Mouse (Mus musculus) thymus, adult 2 months (tissue): ENCODE measurements around the gene Tmem74b. TPM values are rescaled to one million over a fixed set of nuclear protein-coding genes. Genes with fewer than 3 reads are reported as not detected.

Source experiments
- DNase-seq: peaks from one replicate; pipeline ENCODE4 v3.0.0; 2021
- H3K27ac ChIP-seq: fragments of 200-500 bp; 2 replicates; pipeline ENCODE4 v1.5.1; 2012; ENCODE audit warnings: low read length, control low read depth; ENCODE audit not compliant: control insufficient read depth, insufficient read depth
- H3K27me3 ChIP-seq: fragments of 200-500 bp; 2 replicates; pipeline ENCODE4 v1.6.1; 2012; ENCODE audit warnings: mild to moderate bottlenecking, low read length, moderate library complexity, mixed read lengths; ENCODE audit not compliant: control insufficient read depth, insufficient read depth
- H3K36me3 ChIP-seq: fragments of 200-500 bp; 2 replicates; pipeline ENCODE4 v1.6.1; 2012; ENCODE audit warnings: mild to moderate bottlenecking, low read length, moderate library complexity; ENCODE audit not compliant: control insufficient read depth, insufficient read depth
- H3K4me1 ChIP-seq: fragments of 200-500 bp; replicated peaks from 2 replicates; pipeline ENCODE4 v1.6.1; 2012; ENCODE audit warnings: low read length; ENCODE audit not compliant: control insufficient read depth, insufficient read depth
- H3K4me3 ChIP-seq: fragments of 200-500 bp; 2 replicates; pipeline ENCODE4 v1.5.1; 2012; ENCODE audit warnings: mild to moderate bottlenecking, low read length, control low read depth, moderate library complexity; ENCODE audit not compliant: control insufficient read depth, insufficient read depth
- CTCF ChIP-seq: fragments of 200-500 bp; IDR thresholded peaks from 2 replicates; pipeline ENCODE4 v1.5.1; 2012; ENCODE audit warnings: mild to moderate bottlenecking, control low read depth, low read length, moderate library complexity, borderline replicate concordance; ENCODE audit not compliant: control insufficient read depth, poor library complexity, insufficient read depth; ENCODE audit errors: extremely low read depth
- POLR2A ChIP-seq: fragments of 200-500 bp; IDR thresholded peaks from 2 replicates; pipeline ENCODE4 v1.6.1; 2012; ENCODE audit warnings: mild to moderate bottlenecking, low read length, control low read depth, moderate library complexity; ENCODE audit not compliant: control insufficient read depth, poor library complexity, insufficient read depth; ENCODE audit errors: extremely low read depth
- WGBS: fragments of 180-500 bp; shearing (Covaris S2); methylation state at CpG from one replicate; pipeline ENCODE4 v1.1.7; 2018; 5-methylcytosine and 5-hydroxymethylcytosine counted together
- polyA plus RNA-seq: library from polyadenylated mRNA; depleted of rRNA; stranded (reverse); fragments of >200 nt; gene quantifications from 2 replicates; pipeline ENCODE4 v1.2.3, GENCODE M21; 2012

Tmem74b gene
- polyA plus RNA-seq, 1 experiment: 1.1 TPM

DNA sequence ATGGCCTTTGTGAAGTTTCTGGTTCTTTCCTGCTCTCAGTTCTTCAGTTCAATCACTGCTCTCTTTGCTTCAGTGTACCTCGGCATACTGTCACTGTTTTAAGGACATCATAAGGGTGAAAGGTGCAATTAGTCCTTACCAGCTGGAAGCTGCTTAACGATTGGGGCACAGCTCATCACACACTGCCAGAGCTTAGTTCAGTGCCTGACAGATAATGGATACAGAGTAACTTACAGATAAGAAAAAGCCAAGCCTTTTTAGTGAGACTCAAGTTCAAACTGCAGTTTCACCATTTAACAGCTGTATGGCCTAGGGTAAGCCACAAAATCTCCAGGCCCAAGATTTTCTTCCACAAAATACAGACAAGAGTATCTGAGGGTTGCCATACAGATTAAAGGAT is 22.3 kb downstream of the Tmem74b start:
- Histone ChIP-seq H3K27ac (no peak overlapping the region), H3K27me3 (no peaks in the 10 kb centered on the region), H3K36me3 (peaks cover 44% of the 10 kb centered on the region), H3K4me1 (no peaks in the 10 kb centered on the region), H3K4me3 (no peak overlapping the region)
- TF ChIP-seq POLR2A (no peak), CTCF (no peak)
- no peak for DNase-seq
- WGBS: 97% methylated on average over 2 of the region's 2 CpGs

DNA sequence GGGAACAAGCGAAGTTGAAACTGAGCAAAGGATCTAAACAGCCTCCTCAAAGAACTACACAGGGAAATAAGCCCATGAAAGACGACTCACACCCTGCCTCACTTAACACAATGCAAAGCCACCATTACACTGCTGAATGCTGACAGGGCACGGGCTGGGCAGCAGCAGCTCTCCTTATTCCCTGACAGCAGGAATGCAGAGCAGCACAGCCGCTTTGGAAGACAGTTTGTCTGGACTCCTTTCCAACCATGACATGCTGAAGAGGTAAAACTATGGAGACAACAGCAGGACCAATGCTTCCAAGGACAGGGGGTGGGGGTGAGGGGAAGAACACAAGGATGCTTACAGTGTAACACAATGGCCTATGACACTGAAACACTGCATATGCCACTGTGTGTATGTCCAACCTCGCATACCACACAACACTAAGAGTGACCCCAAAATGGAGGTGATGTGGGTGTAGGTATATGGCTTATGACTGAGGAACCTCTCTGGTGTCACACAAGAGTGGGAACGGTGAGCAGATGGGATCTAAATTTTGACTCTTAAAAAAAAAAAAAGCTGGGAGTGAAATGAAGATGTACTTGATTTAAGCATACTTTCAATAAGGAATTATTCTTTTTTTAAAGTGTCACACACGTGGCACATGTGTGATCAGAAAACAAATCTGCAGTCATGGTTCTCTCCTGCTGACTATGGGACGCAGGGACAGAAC is 31.5 kb downstream of the Tmem74b start:
- H3K4me1 ChIP-seq: no peaks in the 10 kb centered on the region
- no peak overlapping the region for H3K27ac ChIP-seq
- no peak for DNase-seq
- no peak overlapping the region for H3K4me3 ChIP-seq
- 95% methylated on average over 8 of the region's 8 CpGs for WGBS
- peaks cover 56% of the 10 kb centered on the region for H3K36me3 ChIP-seq
- TF ChIP-seq CTCF: no peak
- no peak for TF ChIP-seq POLR2A
- no peaks in the 10 kb centered on the region for H3K27me3 ChIP-seq

DNA sequence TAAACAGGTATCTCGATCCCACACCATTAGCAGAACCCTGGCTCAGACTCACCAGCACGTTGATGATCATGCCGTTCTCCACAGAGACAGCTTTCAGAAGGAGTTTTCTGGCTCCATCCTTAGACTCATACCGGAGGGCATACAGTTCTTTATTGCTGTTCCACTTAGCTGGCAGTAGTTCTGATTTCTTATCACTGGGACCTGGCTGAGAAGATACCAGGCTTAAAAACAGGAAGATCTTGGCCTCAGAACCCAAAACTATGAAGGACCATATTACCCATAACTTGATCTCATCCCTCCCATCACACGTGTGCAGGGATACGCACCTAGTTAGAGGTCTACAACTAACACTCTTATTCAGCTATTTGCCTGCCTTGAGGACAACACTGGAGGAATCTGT is 33.6 kb downstream of the Tmem74b start:
- DNase-seq: no peak
- H3K4me1 ChIP-seq: no peaks in the 10 kb centered on the region; the same call in none of the 2 replicates
- 98% methylated on average over 6 of the region's 6 CpGs for WGBS
- TF ChIP-seq CTCF (no peak), POLR2A (no peak)
- no peak overlapping the region for H3K27ac ChIP-seq
- peaks cover 34% of the 10 kb centered on the region for H3K36me3 ChIP-seq
- no peak overlapping the region for H3K4me3 ChIP-seq
- H3K27me3 ChIP-seq: no peaks in the 10 kb centered on the region

DNA sequence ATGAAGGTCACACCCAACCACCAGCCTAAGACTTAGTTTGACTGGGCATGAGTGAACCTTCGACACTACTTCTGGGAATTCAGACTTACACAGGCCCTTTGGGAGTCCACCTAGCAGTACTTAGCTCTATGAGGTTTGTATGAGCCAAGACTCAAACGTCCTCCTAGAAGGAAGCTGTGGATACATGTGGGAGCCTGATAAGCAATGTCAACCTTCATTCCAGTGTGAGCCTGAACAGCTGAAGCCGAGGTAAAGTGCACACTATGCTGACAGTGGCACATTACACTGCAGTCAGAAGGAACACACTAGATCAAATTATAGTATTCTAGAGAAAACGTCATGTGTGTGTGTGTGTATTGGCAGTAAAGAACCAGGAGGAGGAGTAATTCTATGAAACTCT is 36.7 kb downstream of the Tmem74b start:
- Histone ChIP-seq H3K4me1 (no peaks in the 10 kb centered on the region; the same call in none of the 2 replicates), H3K4me3 (no peak overlapping the region), H3K27me3 (no peaks in the 10 kb centered on the region), H3K36me3 (peaks cover 21% of the 10 kb centered on the region), H3K27ac (no peak overlapping the region)
- no peak for TF ChIP-seq CTCF
- no peak for TF ChIP-seq POLR2A
- DNase-seq: no peak
- WGBS: 89% methylated on average over 4 of the region's 4 CpGs

DNA sequence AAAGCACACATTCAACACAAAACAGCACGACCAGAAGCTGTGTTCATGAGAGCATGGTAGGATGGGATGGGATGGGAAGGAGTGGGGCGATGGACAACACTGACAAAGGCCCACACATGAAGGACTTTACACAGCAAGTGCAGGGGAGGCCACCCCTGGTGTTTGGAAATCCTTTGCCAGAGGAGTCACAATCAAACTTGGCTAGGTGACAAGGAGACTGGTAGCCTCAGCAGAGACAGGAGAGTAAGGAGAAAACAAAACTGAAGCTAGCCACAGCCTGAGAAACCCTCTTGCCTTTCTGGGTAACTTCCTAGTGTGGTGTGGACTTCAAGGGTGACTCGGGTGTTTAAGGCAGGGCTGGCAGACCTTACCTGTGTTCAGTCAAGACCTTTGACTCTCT is 37.3 kb downstream of the Tmem74b start:
- no peak for TF ChIP-seq CTCF
- TF ChIP-seq POLR2A: no peak
- H3K27me3 ChIP-seq: no peaks in the 10 kb centered on the region
- no peak for DNase-seq
- no peaks in the 10 kb centered on the region; the same call in none of the 2 replicates for H3K4me1 ChIP-seq
- H3K4me3 ChIP-seq: no peak overlapping the region
- no peak overlapping the region for H3K27ac ChIP-seq
- WGBS: 82% methylated on average over 3 of the region's 3 CpGs
- peaks cover 15% of the 10 kb centered on the region for H3K36me3 ChIP-seq

DNA sequence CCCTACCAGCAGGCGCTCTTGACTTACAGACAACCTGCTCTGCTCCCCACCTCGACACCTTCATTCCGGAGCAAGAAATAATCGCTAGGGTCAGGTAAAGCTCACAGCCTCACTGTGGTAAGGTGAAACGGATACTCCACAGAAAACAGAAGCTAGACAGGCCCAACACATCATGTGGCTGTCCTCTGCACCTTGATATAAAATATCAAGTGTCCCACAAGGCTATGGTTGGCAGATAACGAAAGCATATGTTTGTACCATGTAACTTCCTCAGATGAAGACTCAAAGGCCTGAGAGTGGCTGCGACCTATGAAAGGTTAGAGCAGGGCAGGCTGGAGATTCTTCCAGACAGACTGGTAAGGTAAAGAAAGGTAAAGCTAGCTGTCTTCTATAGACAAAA is 37.7 kb downstream of the Tmem74b start:
- Histone ChIP-seq H3K4me3 (no peak overlapping the region), H3K36me3 (peaks cover 11% of the 10 kb centered on the region), H3K27ac (no peak overlapping the region), H3K4me1 (no peaks in the 10 kb centered on the region; the same call in none of the 2 replicates), H3K27me3 (no peaks in the 10 kb centered on the region)
- DNase-seq: no peak
- no peak for TF ChIP-seq POLR2A
- 89% methylated on average over 7 of the region's 7 CpGs for WGBS
